Mouse (Mus musculus): ENCODE results near the gene Dok3. TPM values are rescaled to one million over a fixed set of nuclear protein-coding genes. Genes with fewer than 3 reads are reported as not detected.

Dok3 gene
- polyA plus RNA-seq (2017; shearing (Covaris generic)): 1.6 TPM

GRCm38 (mm10) chr13:55529198-55529915 lies at the start of gene Dok3:
Dok3 (minus strand) TSS chr13:55529296.

GRCm38 (mm10) chr13:55573432-55573831 lies 44.3 kb upstream of the Dok3 start, which contains the start of gene Tmed9:
Tmed9 (plus strand) TSS chr13:55573732.

GRCm38 (mm10) chr13:55571027-55571751 lies 42.1 kb upstream of the Dok3 start, which contains the start of gene Fam193b:
Fam193b (minus strand) TSS chr13:55571120.

GRCm38 (mm10) chr13:55536194-55537175 lies 7.4 kb upstream of the Dok3 start, which contains the start of gene Ddx41:
Ddx41 (minus strand) TSS chr13:55536658.

GRCm38 (mm10) chr13:55513111-55513748 lies 15.9 kb downstream of the Dok3 start, which contains the start of gene Pdlim7:
Pdlim7 (minus strand) TSS chr13:55513676.

GRCm38 (mm10) chr13:55487578-55488498 lies 41.3 kb downstream of the Dok3 start, which contains the start of gene Dbn1:
Dbn1 (minus strand) TSS chr13:55488111.

Other genes starting within 250 kb of the Dok3 start
- 335 TPM for gene Prelid1, start 208.8 kb downstream of the Dok3 start, polyA plus RNA-seq (2017; shearing (Covaris generic))
- gene Rab24, start 207.3 kb downstream of the Dok3 start, polyA plus RNA-seq (2017; shearing (Covaris generic)): 142 TPM
- 2.3 TPM for gene Mxd3, start 199.5 kb downstream of the Dok3 start, polyA plus RNA-seq (2017; shearing (Covaris generic))
- gene Lman2, start 166.5 kb downstream of the Dok3 start, polyA plus RNA-seq (2017; shearing (Covaris generic)): 143 TPM
- 153 TPM for gene Rgs14, start 159.6 kb downstream of the Dok3 start, polyA plus RNA-seq (2017; shearing (Covaris generic))
- gene Slc34a1, start 131.1 kb downstream of the Dok3 start, polyA plus RNA-seq (2017; shearing (Covaris generic)): not detected
- not detected for gene Pfn3, start 114.1 kb downstream of the Dok3 start, polyA plus RNA-seq (2017; shearing (Covaris generic))
- gene F12, start 102.5 kb downstream of the Dok3 start, polyA plus RNA-seq (2017; shearing (Covaris generic)): 0.26 TPM
- 367 TPM for gene Grk6, start 84.2 kb downstream of the Dok3 start, polyA plus RNA-seq (2017; shearing (Covaris generic))
- 3.3 TPM for gene Prr7, start 65.0 kb downstream of the Dok3 start, polyA plus RNA-seq (2017; shearing (Covaris generic))
- not detected for gene Dbn1, start 41.2 kb downstream of the Dok3 start, polyA plus RNA-seq (2017; shearing (Covaris generic))
- 8.8 TPM for gene Pdlim7, start 15.6 kb downstream of the Dok3 start, polyA plus RNA-seq (2017; shearing (Covaris generic))
- gene Ddx41, start 7.4 kb upstream of the Dok3 start, polyA plus RNA-seq (2017; shearing (Covaris generic)): 85.3 TPM
- 69.3 TPM for gene Fam193b, start 41.8 kb upstream of the Dok3 start, polyA plus RNA-seq (2017; shearing (Covaris generic))
- 293 TPM for gene Tmed9, start 44.4 kb upstream of the Dok3 start, polyA plus RNA-seq (2017; shearing (Covaris generic))
- gene B4galt7, start 70.6 kb upstream of the Dok3 start, polyA plus RNA-seq (2017; shearing (Covaris generic)): 54.6 TPM
- gene Caml, start 93.7 kb upstream of the Dok3 start, polyA plus RNA-seq (2017; shearing (Covaris generic)): 37.0 TPM
- gene Ddx46, start 105.7 kb upstream of the Dok3 start, polyA plus RNA-seq (2017; shearing (Covaris generic)): 68.7 TPM
- 27.4 TPM for gene B230219D22Rik, start 163.8 kb upstream of the Dok3 start, polyA plus RNA-seq (2017; shearing (Covaris generic))
- gene Txndc15, start 185.4 kb upstream of the Dok3 start, polyA plus RNA-seq (2017; shearing (Covaris generic)): 62.1 TPM
- gene Pcbd2, start 198.1 kb upstream of the Dok3 start, polyA plus RNA-seq (2017; shearing (Covaris generic)): 68.8 TPM

All from CD4-positive, CD25-positive, alpha-beta regulatory T cell (primary cell).